Mouse (Mus musculus) heart, embryonic 10.5 days (tissue): ENCODE measurements around the gene Acaa1b. TPM values are rescaled to one million over a fixed set of nuclear protein-coding genes. Genes with fewer than 3 reads are reported as not detected.

Source experiments
- DNase-seq: peaks from one replicate; pipeline ENCODE4 v3.0.0-alpha.2; 2017; ENCODE audit warnings: low spot score
- H3K27ac ChIP-seq: fragments of 300-500 bp; sonication (generic); 2 replicates; pipeline ENCODE4 v1.5.1; 2016; ENCODE audit warnings: mild to moderate bottlenecking
- H3K27me3 ChIP-seq: fragments of 300-500 bp; sonication (generic); 2 replicates; pipeline ENCODE4 v1.6.1; 2016; ENCODE audit warnings: mild to moderate bottlenecking; ENCODE audit not compliant: poor library complexity, insufficient read depth, severe bottlenecking
- H3K36me3 ChIP-seq: fragments of 300-500 bp; sonication (generic); 2 replicates; pipeline ENCODE4 v1.6.1; 2016; ENCODE audit warnings: mild to moderate bottlenecking, moderate library complexity
- H3K4me1 ChIP-seq: fragments of 300-500 bp; sonication (generic); 2 replicates; pipeline ENCODE4 v1.6.1; 2016; ENCODE audit warnings: mild to moderate bottlenecking
- H3K4me3 ChIP-seq: fragments of 300-500 bp; sonication (generic); 2 replicates; pipeline ENCODE4 v1.5.1; 2016; ENCODE audit warnings: mild to moderate bottlenecking, moderate library complexity
- H3K9me3 ChIP-seq: fragments of 300-500 bp; sonication (generic); 2 replicates; pipeline ENCODE4 v1.6.1; 2016; ENCODE audit warnings: mild to moderate bottlenecking, moderate library complexity
- WGBS: fragments of 180-500 bp; shearing (Covaris S2); methylation state at CpG from one replicate; pipeline ENCODE4 v1.1.7; 2016; 5-methylcytosine and 5-hydroxymethylcytosine counted together
- polyA plus RNA-seq: library from polyadenylated mRNA; unstranded; fragments of >200 nt; fragmentation: Nextera tagmentation; extraction: Ambion mirVana; gene quantifications from 2 replicates; pipeline ENCODE4 v1.2.1, GENCODE M21; 2016

The Acaa1b gene
- polyA plus RNA-seq, 1 experiment from 2014 or later: 0.70 TPM

- Histone ChIP-seq H3K27ac (no peak overlapping the region), H3K36me3 (no peaks in the 10 kb centered on the region), H3K27me3 (peaks cover 22% of the 10 kb centered on the region; the same call in 1 of the 2 replicates), H3K9me3 (no peaks in the 10 kb centered on the region), H3K4me1 (peaks cover 14% of the 10 kb centered on the region), H3K4me3 (no peak overlapping the region)
- 59% methylated on average over 5 of the region's 5 CpGs for WGBS
- DNase-seq: no peak
Observed at GRCm38 (mm10) chr9:119130692-119131091, 26.2 kb downstream of the Acaa1b start.

- Histone ChIP-seq H3K9me3 (no peaks in the 10 kb centered on the region), H3K27me3 (peaks cover 22% of the 10 kb centered on the region; the same call in 1 of the 2 replicates), H3K36me3 (no peaks in the 10 kb centered on the region), H3K4me1 (peaks cover 14% of the 10 kb centered on the region), H3K4me3 (no peak overlapping the region), H3K27ac (no peak overlapping the region)
- 75% methylated on average over 12 of the region's 12 CpGs for WGBS
- DNase-seq: no peak
Observed at GRCm38 (mm10) chr9:119128436-119129181, 28.3 kb downstream of the Acaa1b start.

GRCm38 (mm10) chr9:119122596-119123369, 34.1 kb downstream of the Acaa1b start:
- no peaks in the 10 kb centered on the region for H3K36me3 ChIP-seq
- H3K4me3 ChIP-seq: no peak overlapping the region
- H3K27ac ChIP-seq: no peak overlapping the region
- peaks cover 14% of the 10 kb centered on the region; the same call in 1 of the 2 replicates for H3K4me1 ChIP-seq
- no peak for DNase-seq
- H3K27me3 ChIP-seq: 0 out of 2 replicates have a peak, but pooled peaks cover 6% of the 10 kb centered on the region
- 78% methylated on average over 18 of the region's 18 CpGs for WGBS
- no peaks in the 10 kb centered on the region for H3K9me3 ChIP-seq

DNA sequence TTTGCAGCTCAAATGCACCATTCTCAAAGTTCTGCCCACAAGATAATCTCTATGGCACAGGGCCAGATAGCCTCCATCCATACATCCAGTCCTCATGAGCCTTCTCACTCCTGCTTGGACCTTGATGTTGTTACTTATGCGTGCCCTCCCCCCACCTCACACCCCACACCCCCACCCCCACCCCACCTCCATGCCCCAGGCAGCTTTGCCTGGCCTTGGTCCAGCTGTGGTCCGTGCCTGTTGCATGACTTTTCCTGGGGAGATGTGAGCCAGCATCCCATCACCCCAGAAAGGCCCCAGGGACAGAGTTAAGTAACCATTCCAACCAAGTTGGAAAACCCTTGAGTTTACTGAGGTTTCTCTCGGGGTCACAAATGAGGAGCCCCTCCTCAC, 36.7 kb downstream of the Acaa1b start:
- Histone ChIP-seq H3K27ac (no peak overlapping the region), H3K4me3 (no peak overlapping the region), H3K4me1 (peaks cover 9% of the 10 kb centered on the region; the same call in 1 of the 2 replicates), H3K9me3 (no peaks in the 10 kb centered on the region), H3K36me3 (no peaks in the 10 kb centered on the region), H3K27me3 (no peaks in the 10 kb centered on the region)
- DNase-seq: no peak
- 58% methylated on average over 3 of the region's 3 CpGs for WGBS

GRCm38 (mm10) chr9:119119409-119120167, 37.3 kb downstream of the Acaa1b start:
- DNase-seq: no peak

DNA sequence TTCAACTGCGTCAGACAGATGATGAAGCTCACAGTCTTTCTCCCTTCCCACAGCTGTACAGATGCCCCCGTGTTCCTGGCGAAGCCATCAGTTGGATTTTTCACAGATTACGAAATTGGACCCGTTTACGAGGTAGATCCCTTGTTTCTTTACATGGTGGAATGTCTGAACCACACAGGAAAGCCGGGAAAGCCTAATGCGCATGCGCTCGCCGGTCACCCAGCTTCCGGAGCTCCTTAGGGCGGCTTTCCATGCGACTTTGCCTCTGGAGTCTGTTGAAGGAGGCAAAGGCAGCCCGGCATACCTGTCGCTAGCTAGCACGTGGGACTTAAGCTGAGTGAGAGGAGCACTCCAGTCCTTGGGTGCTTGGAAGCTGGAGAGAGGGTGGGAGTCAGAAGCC, 42.0 kb downstream of the Acaa1b start:
- Histone ChIP-seq H3K27me3 (no peaks in the 10 kb centered on the region), H3K27ac (no peak overlapping the region)

More at GRCm38 (mm10) chr9:119119409-119120167, 37.3 kb downstream of the Acaa1b start:
- Histone ChIP-seq H3K4me3 (no peak overlapping the region), H3K36me3 (no peaks in the 10 kb centered on the region), H3K4me1 (peaks cover 9% of the 10 kb centered on the region; the same call in 1 of the 2 replicates), H3K27ac (no peak overlapping the region), H3K27me3 (no peaks in the 10 kb centered on the region), H3K9me3 (no peaks in the 10 kb centered on the region)
- WGBS: 84% methylated on average over 19 of the region's 19 CpGs

DNA sequence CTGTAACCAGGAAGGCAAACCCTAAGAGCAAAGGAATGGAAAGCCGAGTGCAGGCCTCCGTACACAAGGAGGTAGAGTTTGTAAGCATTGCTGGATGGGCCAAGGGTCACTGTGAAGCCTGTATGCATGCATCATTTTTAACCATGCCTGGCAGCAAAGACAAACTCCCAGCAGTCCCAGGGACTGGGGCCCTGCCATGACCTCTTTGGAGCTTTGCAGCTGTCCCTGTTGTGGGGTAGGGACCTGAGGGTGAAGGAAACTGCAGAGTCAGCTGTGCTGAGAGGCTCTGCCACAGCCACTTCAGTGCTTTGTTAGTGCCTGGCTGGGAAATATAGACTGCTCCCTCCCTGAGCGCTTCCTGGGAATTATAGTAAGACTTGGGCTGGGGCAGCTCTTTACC, 46.3 kb downstream of the Acaa1b start:
- H3K4me1 ChIP-seq: peaks cover 10% of the 10 kb centered on the region; the same call in 1 of the 2 replicates
- no peak overlapping the region for H3K4me3 ChIP-seq
- no peaks in the 10 kb centered on the region for H3K36me3 ChIP-seq
- no peak for DNase-seq
- WGBS: 52% methylated on average over 3 of the region's 3 CpGs
- H3K27ac ChIP-seq: peak overlapping the region; percentile 24
- no peaks in the 10 kb centered on the region for H3K9me3 ChIP-seq
- H3K27me3 ChIP-seq: no peaks in the 10 kb centered on the region

More for the DNA sequence above, 42.0 kb downstream of the Acaa1b start:
- Histone ChIP-seq H3K4me1 (peaks cover 8% of the 10 kb centered on the region; the same call in 1 of the 2 replicates), H3K36me3 (no peaks in the 10 kb centered on the region), H3K9me3 (no peaks in the 10 kb centered on the region), H3K4me3 (no peak overlapping the region)
- 76% methylated on average over 17 of the region's 17 CpGs for WGBS
- no peak for DNase-seq

DNA sequence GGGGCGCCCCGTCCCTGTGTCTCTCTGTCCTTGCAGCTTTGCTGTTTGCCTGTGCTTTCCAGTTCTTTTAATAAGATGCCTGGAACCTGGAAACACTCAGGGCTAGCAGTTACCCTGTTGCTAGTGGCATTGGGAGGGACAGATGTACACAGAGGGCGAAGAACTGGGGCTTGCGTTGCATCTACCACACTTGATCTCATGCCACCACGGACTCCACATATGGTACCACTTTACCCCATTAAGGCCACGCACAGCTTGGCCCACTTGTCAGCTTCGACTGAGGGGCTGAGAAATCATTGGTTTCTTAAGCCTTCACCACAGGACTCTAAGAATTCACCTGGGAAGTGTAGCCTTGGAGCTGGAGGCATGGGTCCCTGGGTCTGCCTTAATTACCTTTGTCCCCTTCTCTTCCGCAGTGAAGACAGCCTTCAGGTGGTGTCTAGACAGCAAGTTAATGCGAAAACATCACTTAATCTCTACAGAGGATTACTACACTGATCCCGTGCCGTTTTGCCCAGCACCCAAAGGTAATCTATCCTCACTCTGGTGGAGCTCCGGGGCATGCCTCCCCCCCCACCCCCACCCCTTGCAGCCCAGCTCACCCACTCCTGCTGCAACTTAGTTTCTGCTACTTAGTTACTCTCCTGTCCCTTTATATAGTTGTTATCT, 47.1 kb downstream of the Acaa1b start:
- H3K27ac ChIP-seq: no peak overlapping the region
- no peak for DNase-seq
- H3K4me3 ChIP-seq: no peak overlapping the region
- no peaks in the 10 kb centered on the region for H3K9me3 ChIP-seq
- H3K36me3 ChIP-seq: no peaks in the 10 kb centered on the region
- no peaks in the 10 kb centered on the region for H3K27me3 ChIP-seq
- peaks cover 10% of the 10 kb centered on the region; the same call in 1 of the 2 replicates for H3K4me1 ChIP-seq
- WGBS: 58% methylated on average over 12 of the region's 12 CpGs

DNA sequence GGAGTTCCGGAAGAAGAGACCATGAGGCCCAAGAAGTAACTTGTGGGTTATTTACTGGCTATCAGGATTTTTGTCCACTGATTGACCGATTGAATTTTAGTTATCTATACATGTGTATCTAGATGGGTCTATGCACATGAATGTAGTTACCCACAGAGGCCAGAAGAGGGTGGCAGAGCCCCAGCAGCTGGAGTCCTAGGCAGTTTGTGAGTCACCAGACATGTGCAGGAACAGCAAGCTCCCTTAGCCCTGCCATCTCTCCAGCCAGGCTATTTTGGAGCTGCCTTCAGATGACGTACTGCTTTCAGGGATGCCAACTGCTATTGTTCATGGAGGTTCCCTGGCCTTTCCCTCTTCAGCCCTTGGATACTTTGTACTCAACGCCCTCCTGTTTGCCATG, 49.3 kb downstream of the Acaa1b start:
- no peaks in the 10 kb centered on the region for H3K9me3 ChIP-seq
- WGBS: 81% methylated on average over 4 of the region's 4 CpGs
- DNase-seq: no peak
- H3K27me3 ChIP-seq: peaks cover 21% of the 10 kb centered on the region
- H3K36me3 ChIP-seq: no peaks in the 10 kb centered on the region
- H3K27ac ChIP-seq: no peak overlapping the region
- H3K4me3 ChIP-seq: no peak overlapping the region
- H3K4me1 ChIP-seq: peaks cover 10% of the 10 kb centered on the region; the same call in 1 of the 2 replicates

GRCm38 (mm10) chr9:119102783-119103113, 54.1 kb downstream of the Acaa1b start:
- DNase-seq: no peak
- Histone ChIP-seq H3K4me1 (peaks cover 13% of the 10 kb centered on the region), H3K27ac (peak overlapping the region; percentile 77; the same call in 1 of the 2 replicates), H3K36me3 (no peaks in the 10 kb centered on the region), H3K9me3 (no peaks in the 10 kb centered on the region), H3K4me3 (peak overlapping the region; percentile 66), H3K27me3 (peaks cover 21% of the 10 kb centered on the region)
- 4% methylated on average over 19 of the region's 19 CpGs for WGBS

DNA sequence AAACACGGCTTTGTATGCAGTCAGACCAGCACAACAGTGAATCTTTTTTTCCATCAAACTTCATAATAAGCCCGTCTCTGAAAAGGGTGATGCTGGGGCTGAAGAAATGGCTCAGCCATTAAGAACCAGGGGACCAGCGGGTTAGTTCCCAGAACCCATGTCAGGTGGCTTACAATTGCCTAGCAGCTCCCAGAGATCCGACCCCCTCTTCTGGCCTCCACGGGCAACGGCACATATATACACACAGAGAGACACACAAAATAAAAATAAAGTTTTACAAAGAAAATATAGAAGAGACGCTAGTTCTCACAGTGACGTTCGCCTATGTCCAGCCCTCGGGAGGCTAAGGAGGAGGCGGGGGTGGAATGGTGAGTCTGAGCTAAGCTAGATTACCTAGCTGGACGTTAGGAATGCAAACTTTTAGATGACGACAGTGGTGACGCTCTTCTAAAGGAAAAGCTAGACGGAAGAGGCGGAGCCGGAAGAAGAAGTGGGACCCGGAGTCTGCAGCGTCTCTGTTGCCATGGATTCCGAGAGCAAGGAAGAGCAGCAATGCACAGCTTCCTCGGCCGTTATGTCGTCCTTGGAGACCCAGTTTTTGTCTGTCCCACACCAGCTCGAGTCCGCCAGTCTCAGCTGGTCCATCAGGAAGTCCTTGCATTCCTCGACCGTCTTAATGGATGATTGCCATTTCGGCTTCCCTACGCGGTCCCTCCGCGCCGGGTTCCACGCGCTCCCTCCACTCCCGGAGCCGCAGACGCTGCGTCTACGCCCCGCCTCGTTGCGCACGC, 54.7 kb downstream of the Acaa1b start, which contains the start of gene Dlec1:
Gene Dlec1, plus strand, starts transcription at position 487 of the 791 bp plus-strand sequence.
- peaks cover 17% of the 10 kb centered on the region for H3K4me1 ChIP-seq
- peak within 1 kb of the TSS; percentile 66 for H3K4me3 ChIP-seq
- H3K27ac ChIP-seq: peak within 1 kb of the TSS; percentile 77
- peak; percentile 93 for DNase-seq
- H3K9me3 ChIP-seq: no peaks in the 10 kb centered on the region
- 3% methylated on average over 44 of the region's 44 CpGs for WGBS
- peaks cover 21% of the 10 kb centered on the region for H3K27me3 ChIP-seq
- no peaks in the 10 kb centered on the region for H3K36me3 ChIP-seq
